Mouse (Mus musculus) embryonic facial prominence, embryonic 11.5 days (tissue): Measurements from ENCODE around the gene Drap1. TPM values are rescaled to one million over a fixed set of nuclear protein-coding genes. Genes with fewer than 3 reads are reported as not detected.

ENCODE experiments used
- ATAC-seq: fragments of 200-750 bp; cut with Nextera tagmentation; replicated peaks from 2 replicates; pipeline ENCODE4 v1.8.0; 2017; ENCODE audit warnings: low read depth; ENCODE audit not compliant: insufficient number of reproducible peaks, low FRiP score, low TSS enrichment
- DNase-seq: peaks from one replicate; pipeline ENCODE4 v3.0.0-alpha.2; 2015; ENCODE audit warnings: low spot score
- H3K27ac ChIP-seq: fragments of 300-500 bp; sonication (generic); replicated peaks from 2 replicates; pipeline ENCODE4 v1.5.1; 2014; ENCODE audit warnings: mild to moderate bottlenecking, low read depth, low read length, control low read depth
- H3K27me3 ChIP-seq: fragments of 300-500 bp; sonication (generic); 2 replicates; pipeline ENCODE4 v1.6.1; 2014; ENCODE audit warnings: mild to moderate bottlenecking, low read length, moderate library complexity, mixed read lengths; ENCODE audit not compliant: control insufficient read depth, insufficient read depth
- H3K36me3 ChIP-seq: fragments of 300-500 bp; sonication (generic); replicated peaks from 2 replicates; pipeline ENCODE4 v1.6.1; 2014; ENCODE audit warnings: low read depth, mild to moderate bottlenecking, low read length, moderate library complexity, mixed read lengths; ENCODE audit not compliant: control insufficient read depth, insufficient read depth
- H3K4me1 ChIP-seq: fragments of 300-500 bp; sonication (generic); 2 replicates; pipeline ENCODE4 v1.6.1; 2014; ENCODE audit warnings: low read length, mixed read lengths; ENCODE audit not compliant: control insufficient read depth, insufficient read depth
- H3K4me2 ChIP-seq: fragments of 300-500 bp; sonication (generic); 2 replicates; pipeline ENCODE4 v1.6.1; 2014; ENCODE audit warnings: low read depth, mild to moderate bottlenecking, control low read depth, low read length, moderate library complexity
- H3K4me3 ChIP-seq: fragments of 300-500 bp; sonication (generic); 2 replicates; pipeline ENCODE4 v1.5.1; 2014; ENCODE audit warnings: low read depth, low read length, control low read depth
- H3K9ac ChIP-seq: fragments of 300-500 bp; sonication (generic); replicated peaks from 2 replicates; pipeline ENCODE4 v1.6.1; 2014; ENCODE audit warnings: mild to moderate bottlenecking, control low read depth, low read length
- H3K9me3 ChIP-seq: fragments of 300-500 bp; sonication (generic); replicated peaks from 2 replicates; pipeline ENCODE4 v1.6.1; 2016; ENCODE audit warnings: mild to moderate bottlenecking, low read length, inconsistent platforms, mixed read lengths; ENCODE audit not compliant: control insufficient read depth
- WGBS: fragments of 180-500 bp; shearing (Covaris S2); extraction: QIAGEN DNeasy Blood & Tissue Kit; methylation state at CpG from one replicate; pipeline ENCODE4 v1.1.7; 2014; 5-methylcytosine and 5-hydroxymethylcytosine counted together
- polyA plus RNA-seq: library from polyadenylated mRNA; unstranded; fragments of >200 nt; fragmentation: Nextera tagmentation; extraction: Ambion mirVana; gene quantifications from 2 replicates; pipeline ENCODE4 v1.2.1, GENCODE M21; 2014

Gene Drap1
- polyA plus RNA-seq, 1 experiment from 2014 or later: 213 TPM

DNA sequence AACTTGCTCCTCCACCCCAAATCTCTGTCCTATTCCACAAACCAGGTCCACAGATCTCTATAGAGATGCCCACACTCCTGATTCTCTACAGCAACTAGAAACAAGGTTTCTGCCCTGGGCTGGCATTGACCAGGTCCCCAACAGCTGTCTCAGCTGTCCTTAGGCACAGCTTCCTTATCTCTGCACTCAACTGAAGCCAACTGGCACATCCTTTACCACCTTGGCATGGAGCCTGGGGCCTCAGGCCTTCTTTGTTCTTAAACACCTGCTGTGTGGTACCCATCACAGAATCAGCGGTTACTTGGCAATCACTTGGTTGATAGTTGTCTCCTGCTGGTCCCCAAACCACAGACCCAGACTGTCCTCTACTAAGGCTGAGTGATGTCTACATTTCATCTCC, 5.6 kb upstream of the Drap1 start:
- H3K9me3 ChIP-seq: no peaks in the 10 kb centered on the region
- no peak overlapping the region for H3K9ac ChIP-seq
- no peak overlapping the region for H3K27ac ChIP-seq
- ATAC-seq (no peak), DNase-seq (no peak)
- peaks cover 10% of the 10 kb centered on the region; the same call in 1 of the 2 replicates for H3K4me1 ChIP-seq
- no peaks in the 10 kb centered on the region for H3K27me3 ChIP-seq
- WGBS: 86% methylated on average over 1 of the region's 1 CpGs
- H3K36me3 ChIP-seq: peaks cover 3% of the 10 kb centered on the region; the same call in 1 of the 2 replicates
- no peak overlapping the region for H3K4me3 ChIP-seq
- H3K4me2 ChIP-seq: no peak overlapping the region

GRCm38 (mm10) chr19:5429806-5430205, 5.0 kb upstream of the Drap1 start:
- Histone ChIP-seq H3K4me1 (peaks cover 10% of the 10 kb centered on the region; the same call in 1 of the 2 replicates), H3K36me3 (peaks cover 3% of the 10 kb centered on the region; the same call in 1 of the 2 replicates), H3K9me3 (no peaks in the 10 kb centered on the region), H3K27ac (no peak overlapping the region), H3K27me3 (no peaks in the 10 kb centered on the region), H3K9ac (no peak overlapping the region), H3K4me2 (no peak overlapping the region), H3K4me3 (no peak overlapping the region)
- ATAC-seq: no peak
- DNase-seq: no peak
- 80% methylated on average over 8 of the region's 8 CpGs for WGBS

- 89% methylated on average over 4 of the region's 4 CpGs for WGBS
- no peak overlapping the region for H3K27ac ChIP-seq
- H3K4me1 ChIP-seq: peaks cover 10% of the 10 kb centered on the region; the same call in 1 of the 2 replicates
- no peak for DNase-seq
- no peak for ATAC-seq
- H3K9me3 ChIP-seq: no peaks in the 10 kb centered on the region
- H3K36me3 ChIP-seq: peaks cover 3% of the 10 kb centered on the region; the same call in 1 of the 2 replicates
- no peaks in the 10 kb centered on the region for H3K27me3 ChIP-seq
- no peak overlapping the region for H3K9ac ChIP-seq
- no peak overlapping the region for H3K4me3 ChIP-seq
- H3K4me2 ChIP-seq: no peak overlapping the region
These were observed 4.4 kb upstream of the Drap1 start for GRCm38 (mm10) chr19:5429219-5429618.

DNA sequence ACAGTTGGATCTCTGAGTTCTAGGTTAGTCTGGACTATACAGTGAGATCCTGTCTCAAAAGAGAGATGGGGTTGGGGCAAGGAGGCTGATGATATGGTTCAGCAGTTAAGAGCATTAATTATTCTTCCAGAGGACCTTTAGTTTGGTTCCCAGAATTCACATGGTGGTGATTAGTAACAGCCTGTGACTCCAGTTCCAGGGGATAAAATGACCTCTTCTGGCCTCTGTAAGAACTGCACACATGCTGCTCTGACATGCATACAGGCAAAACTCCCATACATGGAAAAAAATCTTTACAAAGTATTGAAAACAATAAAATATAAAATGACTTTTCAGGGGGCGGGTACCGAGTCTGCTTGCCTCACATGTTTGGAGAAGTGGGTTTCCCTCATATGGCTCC, 3.3 kb upstream of the Drap1 start:
- 87% methylated on average over 2 of the region's 2 CpGs for WGBS
- no peak overlapping the region for H3K27ac ChIP-seq
- no peaks in the 10 kb centered on the region for H3K9me3 ChIP-seq
- peaks cover 4% of the 10 kb centered on the region for H3K36me3 ChIP-seq
- ATAC-seq (no peak), DNase-seq (peak; percentile 70)
- no peak overlapping the region for H3K4me3 ChIP-seq
- no peak overlapping the region for H3K9ac ChIP-seq
- no peak overlapping the region for H3K4me2 ChIP-seq
- H3K4me1 ChIP-seq: peaks cover 12% of the 10 kb centered on the region
- no peaks in the 10 kb centered on the region for H3K27me3 ChIP-seq

- Histone ChIP-seq H3K9me3 (no peaks in the 10 kb centered on the region), H3K4me2 (no peak overlapping the region), H3K4me3 (no peak overlapping the region), H3K9ac (no peak overlapping the region), H3K36me3 (peaks cover 6% of the 10 kb centered on the region), H3K27me3 (no peaks in the 10 kb centered on the region), H3K4me1 (peaks cover 13% of the 10 kb centered on the region), H3K27ac (no peak overlapping the region)
- ATAC-seq (no peak), DNase-seq (no peak)
- WGBS: 91% methylated on average over 13 of the region's 13 CpGs
These were observed 2.0 kb upstream of the Drap1 start for GRCm38 (mm10) chr19:5426640-5427290.

- Histone ChIP-seq H3K4me2 (peak overlapping the region; percentile 82), H3K4me3 (peak overlapping the region; percentile 76), H3K36me3 (peaks cover 6% of the 10 kb centered on the region), H3K27me3 (no peaks in the 10 kb centered on the region), H3K9me3 (no peaks in the 10 kb centered on the region), H3K4me1 (peaks cover 13% of the 10 kb centered on the region), H3K27ac (no peak overlapping the region), H3K9ac (peak overlapping the region; percentile 94)
- no peak for DNase-seq
- 90% methylated on average over 18 of the region's 18 CpGs for WGBS
- ATAC-seq: no peak
These were observed 1.3 kb upstream of the Drap1 start for GRCm38 (mm10) chr19:5425906-5426565.

DNA sequence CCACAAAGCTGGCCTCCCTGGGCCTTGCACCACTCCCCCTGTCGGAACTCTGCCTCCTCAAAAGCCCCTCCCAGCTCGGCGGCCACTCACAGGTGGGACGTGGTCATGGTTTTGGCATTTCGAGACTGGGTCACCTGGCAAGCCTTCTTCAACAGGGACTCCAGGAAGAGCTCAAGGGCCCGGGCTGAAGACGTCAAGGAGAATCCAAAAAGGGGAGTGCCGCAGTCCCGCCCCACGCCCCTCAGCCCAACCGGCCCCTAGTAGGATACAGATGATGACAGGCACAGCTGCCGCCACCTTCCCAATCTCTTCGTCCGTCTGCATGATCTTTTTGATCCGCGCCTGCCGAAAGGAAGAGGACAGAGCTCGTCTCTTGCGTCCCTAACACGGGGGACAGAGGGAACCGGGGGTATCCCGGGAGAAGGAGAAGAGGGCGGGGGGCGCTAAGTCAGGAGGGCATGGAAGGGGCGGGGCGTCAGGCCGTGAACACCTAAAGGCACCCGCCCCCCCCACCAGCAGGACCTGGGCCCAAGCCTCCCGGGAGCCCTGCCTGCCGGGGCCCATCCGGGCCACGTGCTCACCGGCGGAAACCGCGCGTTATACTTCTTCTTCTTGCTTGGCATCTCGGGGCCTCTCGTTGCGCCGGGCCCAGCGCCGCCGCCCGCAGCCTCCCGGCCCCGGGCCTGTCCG, 542 bp downstream of the Drap1 start:
- peak; percentile 79 for DNase-seq
- peak overlapping the region; percentile 84 for H3K4me2 ChIP-seq

DNA sequence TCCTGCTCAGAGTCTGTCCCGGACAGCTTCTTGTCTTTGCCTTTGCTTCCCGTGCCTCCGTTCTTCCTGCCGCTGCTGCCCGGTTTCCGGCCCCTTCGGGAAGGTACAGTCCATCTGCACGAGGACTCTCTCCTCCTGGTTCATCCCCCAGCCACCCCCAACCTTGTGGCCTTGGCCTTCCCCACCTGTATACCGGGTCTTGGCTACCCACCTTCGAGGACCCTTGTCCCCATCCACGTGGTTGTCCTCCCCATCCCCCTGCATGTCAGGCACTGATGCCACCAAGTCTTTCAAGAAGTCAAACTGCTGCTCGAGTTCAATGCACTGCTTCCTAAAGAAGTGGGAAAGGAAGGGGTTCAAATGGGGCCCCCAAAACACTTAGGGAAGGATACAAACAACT, 1.2 kb downstream of the Drap1 start:
- 63% methylated on average over 12 of the region's 12 CpGs for WGBS
- Histone ChIP-seq H3K27ac (no peak overlapping the region), H3K4me1 (peaks cover 13% of the 10 kb centered on the region), H3K9ac (peak overlapping the region; percentile 94), H3K9me3 (no peaks in the 10 kb centered on the region), H3K4me3 (peak overlapping the region; percentile 76), H3K36me3 (peaks cover 6% of the 10 kb centered on the region), H3K4me2 (peak overlapping the region; percentile 84), H3K27me3 (no peaks in the 10 kb centered on the region)
- ATAC-seq (no peak), DNase-seq (no peak)

More for the DNA sequence above, 542 bp downstream of the Drap1 start:
- Histone ChIP-seq H3K27ac (peak overlapping the region; percentile 86), H3K4me1 (peaks cover 13% of the 10 kb centered on the region), H3K27me3 (no peaks in the 10 kb centered on the region), H3K9me3 (no peaks in the 10 kb centered on the region), H3K36me3 (peaks cover 6% of the 10 kb centered on the region), H3K4me3 (peak overlapping the region; percentile 76), H3K9ac (peak overlapping the region; percentile 94)
- under 1% methylated on average over 32 of the region's 48 CpGs for WGBS
- ATAC-seq: peak; percentile 67
